Mouse (Mus musculus) c-Kit-negative CD71-positive TER-119-positive erythroid progenitor cells, embryonic 14.5 days (primary cell): ENCODE data around the gene Gar1.

Experiments
- DNase-seq: peaks from one replicate; pipeline ENCODE4 v3.0.0-alpha.2; 2013; ENCODE audit warnings: low read depth, low spot score

The Gar1 gene

DNA sequence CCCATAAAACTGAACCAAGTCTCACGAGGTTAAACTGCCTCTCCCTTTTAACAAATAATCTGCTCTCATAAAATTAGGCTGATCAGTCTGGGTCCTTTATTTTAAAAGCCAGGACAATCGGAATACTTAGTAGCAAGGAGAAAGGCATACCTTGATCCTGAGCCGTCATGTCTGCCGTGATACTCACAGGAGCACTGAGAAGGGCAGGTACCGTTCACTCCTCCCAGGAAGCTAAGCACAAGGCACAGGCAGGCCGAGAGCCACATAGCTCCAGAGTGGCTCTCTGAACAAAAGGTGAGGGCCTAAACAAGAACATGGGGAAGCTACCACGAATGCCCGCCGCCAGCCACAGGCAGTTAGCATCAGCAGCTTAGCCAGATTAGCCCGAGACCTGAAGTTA lies 27.4 kb downstream of the Gar1 start, which contains the start of gene Lrit3:
Gene Lrit3 (minus strand): TSS at position 266 of the 400 bp plus-strand sequence.
- no peak for DNase-seq

DNA sequence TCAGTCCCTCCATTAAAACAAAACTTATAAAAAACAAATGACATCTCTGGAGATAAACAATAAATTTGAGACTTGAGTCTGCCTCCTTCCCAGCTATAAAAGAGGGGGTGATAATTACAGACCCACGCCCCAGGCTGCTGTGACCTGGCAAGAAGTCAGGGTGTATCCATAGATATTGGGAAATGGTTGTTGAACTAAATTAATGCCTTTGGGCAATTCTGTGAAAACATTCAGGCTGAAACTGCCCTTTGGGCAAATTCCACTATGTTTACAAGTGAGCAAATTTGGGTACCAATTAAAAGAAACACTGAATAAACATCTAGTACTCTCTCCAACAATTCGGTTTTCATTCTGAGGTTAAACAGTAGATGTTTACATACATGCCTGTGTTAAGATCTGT lies 32.2 kb downstream of the Gar1 start:
- DNase-seq, result no peak

DNA sequence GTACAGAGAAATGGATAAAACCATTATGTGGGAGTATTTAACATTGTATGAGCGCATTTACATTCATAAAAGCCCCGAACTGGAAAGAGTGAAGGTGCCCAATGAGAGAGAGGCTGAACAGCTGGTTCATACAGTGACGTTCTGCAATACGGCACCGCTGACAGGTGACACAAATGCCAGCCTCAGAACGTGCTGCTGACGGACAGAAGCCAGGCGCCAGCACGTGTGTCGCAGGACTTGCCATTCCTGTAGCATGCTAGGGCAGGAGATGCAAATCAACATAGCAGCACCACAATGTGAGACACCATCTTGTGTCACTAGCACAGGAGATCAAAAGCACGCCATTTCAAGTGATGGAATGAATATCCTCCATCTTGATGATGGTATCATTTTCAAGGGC lies 32.6 kb downstream of the Gar1 start:
- no peak for DNase-seq

DNA sequence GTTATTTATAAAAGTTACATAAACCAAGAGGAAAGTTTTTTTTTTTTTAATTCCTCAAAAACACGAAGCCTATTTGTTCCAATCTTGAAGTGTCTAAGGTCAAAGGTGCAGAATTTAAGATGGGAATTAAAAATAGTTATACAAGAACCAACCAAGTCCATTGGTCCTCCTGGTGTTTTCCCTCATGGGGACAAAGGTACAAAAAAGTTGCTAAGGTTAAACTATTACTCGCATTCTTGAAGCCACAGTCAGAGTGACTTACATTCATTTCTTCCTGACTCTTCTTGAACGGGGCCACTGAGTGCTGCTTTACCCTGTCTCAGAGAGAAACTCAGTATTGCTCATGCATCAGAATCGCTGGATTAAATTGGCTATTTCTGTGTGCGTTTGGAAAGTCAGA lies 33.9 kb downstream of the Gar1 start:
- DNase-seq, result no peak

DNA sequence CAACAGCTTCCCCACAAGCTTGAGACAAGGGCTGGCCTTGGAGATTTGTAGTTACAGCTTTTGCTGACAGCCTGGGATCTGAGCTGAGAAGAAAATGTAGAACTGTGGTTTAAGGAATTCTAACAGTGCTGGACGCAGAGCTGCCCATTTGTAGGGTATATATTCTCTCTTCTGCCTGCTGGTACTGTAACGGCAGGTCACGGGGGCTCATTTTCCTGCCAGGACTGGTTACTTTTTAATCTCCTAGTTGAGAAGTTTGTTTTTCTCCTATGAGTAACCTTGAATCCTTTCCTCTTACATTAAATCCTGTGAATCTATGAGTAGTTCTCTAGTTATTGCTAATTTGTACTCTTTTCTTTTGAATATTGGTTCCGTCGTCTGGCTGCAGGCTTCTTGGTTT lies 37.4 kb downstream of the Gar1 start:
- no peak for DNase-seq

DNA sequence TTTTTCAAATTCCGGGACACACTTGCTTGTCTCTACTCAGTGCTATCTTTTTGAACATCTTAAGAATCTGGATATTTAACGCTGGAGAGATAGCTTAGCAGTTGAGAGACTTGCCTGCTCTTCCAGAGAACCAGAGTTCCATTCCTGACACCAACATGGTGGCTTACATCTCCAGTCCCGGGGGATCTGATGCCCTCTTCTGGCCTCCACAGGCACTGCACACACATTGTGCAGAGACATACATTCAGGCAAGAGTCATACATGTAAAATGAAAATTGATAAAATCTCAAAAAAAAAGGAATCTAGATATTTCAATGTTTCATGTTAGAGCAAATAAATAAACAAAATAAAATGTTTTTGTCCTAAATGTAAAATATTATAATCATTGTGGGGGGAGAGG lies 48.5 kb downstream of the Gar1 start:
- no peak for DNase-seq

DNA sequence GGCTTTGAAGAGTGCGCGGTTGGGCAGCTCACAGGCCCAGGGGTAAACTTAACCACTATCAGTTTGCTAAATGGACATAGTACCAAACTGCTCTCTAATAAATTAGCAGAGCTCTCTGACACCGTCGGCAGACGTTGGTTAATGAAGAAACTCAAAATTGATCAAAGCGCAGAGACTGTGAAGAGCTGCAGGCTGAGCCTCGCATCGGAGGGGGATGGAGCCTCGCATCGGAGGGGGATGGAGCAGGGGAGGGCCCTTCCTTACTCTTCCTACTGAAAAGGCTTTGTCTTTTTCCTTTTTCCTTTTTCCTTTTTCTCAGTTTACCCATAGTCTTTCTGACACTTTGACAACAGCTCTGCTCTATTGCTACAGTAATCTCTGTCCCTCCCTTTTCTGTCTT lies 49.8 kb downstream of the Gar1 start:
- no peak for DNase-seq
